Mouse (Mus musculus) lung, postnatal 4 days (tissue): ENCODE data around the gene Mical3.

Experiments used
- DNase-seq, 2 experiments: peaks; one replicate each; pipeline ENCODE4 v3.0.0; 2021

Mical3 gene

DNA sequence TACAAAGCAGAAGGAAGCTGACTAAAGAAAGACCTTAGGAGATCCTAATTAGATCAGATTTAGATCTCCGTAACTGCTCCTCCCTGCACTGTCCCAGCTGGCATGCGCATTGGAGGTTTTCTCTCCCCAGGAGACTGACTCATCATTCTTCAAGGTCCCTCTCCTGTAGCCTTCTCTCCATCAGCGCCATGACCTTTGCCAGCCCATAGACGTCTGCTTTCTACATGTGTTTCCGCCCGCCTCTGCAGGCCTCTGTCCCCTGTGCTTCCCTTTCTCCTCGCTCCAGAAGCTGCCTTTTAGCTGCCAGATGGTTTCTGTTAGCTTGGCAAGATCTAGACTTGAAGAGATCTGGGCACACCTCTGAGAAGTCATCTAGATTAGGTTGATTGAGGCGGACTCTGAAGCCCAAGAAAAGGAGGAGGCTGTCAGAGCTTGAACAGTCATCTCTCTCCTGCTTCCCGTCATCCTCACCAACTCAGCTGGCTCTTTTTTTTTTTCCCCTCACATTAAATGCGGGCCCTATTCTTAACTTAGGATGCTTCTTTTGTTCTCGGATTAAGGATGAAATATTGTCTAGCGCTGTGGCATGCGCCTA, 14.3 kb upstream of the Mical3 start:
- DNase-seq: no peak

DNA sequence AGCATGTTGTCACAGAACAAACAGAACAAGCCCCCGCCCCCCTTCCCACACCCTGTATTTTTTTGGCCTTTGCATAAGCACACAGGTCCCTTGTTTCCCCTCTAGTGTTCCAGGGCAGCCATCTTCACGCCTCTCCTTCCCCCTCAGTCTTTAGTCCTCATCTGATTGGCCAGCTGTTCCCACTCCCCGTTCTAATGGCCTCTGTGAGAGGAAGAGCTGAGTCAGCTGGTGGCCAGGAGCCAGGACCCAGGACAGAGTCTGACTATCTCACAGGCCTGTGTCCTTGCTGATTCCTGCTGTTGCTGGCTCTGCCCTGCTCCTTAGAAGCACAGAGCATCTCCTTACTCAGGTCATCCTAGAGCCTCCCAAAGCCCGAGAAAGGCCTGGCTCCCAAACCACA, 13.3 kb upstream of the Mical3 start:
- peak; percentile 56 to 84 for DNase-seq

GRCm38 (mm10) chr6:121143439-121143838, 12.6 kb upstream of the Mical3 start:
- peak in 1 of 2 experiments; percentile 53 for DNase-seq

GRCm38 (mm10) chr6:121142298-121142697, 11.5 kb upstream of the Mical3 start:
- DNase-seq: no peak

DNA sequence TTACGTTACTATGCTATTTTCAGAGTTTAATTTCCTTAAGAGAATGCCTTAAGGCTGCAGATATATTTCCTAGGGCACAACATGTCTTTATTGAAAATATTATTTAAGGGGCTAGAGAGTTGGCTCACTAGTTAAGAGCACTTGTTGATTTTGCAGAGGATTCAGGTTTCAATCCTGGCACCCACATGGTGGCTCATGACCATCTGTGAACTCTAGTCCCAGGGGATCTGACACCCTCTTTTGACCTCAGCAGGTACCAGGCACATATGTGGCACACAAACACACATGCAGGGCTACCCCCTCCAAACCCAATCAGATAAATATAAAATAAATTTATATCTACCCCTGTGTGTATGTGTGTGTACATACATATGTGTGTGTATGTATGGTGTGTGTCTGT, 8.5 kb upstream of the Mical3 start:
- DNase-seq: no peak

DNA sequence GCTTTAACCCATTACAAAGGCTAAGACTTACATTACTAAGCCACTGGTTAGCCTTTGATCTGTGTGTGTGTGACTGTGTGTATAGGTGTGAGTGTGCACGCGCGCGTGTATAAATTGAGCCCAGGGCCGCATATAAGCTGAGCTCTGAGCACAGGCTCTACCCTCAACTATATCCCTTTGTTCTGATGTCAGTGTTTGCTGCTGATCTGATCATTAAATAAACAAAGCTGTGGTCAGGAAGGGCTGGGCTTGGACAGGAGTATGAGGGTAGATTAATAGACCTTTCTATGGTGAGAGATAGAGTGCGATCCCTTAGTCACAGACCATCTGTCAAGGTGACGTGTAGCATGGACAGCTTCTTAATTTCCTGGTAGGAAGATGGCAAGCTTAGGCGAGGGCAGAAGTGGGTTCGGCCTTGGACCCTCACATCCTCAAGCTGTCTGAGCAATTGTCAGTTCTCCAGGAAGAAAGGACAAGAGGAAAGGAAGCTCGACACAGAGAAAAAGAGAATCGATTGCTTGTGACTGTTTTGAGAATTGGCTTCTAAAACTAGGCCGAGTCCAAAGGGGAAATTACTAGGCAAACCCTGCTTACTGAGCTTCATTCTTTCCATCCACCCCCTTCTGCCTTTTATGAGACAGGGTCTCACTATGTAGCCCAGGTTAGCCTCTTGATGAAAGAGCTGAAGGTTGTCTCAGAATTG, 7.7 kb upstream of the Mical3 start:
- DNase-seq: no peak

DNA sequence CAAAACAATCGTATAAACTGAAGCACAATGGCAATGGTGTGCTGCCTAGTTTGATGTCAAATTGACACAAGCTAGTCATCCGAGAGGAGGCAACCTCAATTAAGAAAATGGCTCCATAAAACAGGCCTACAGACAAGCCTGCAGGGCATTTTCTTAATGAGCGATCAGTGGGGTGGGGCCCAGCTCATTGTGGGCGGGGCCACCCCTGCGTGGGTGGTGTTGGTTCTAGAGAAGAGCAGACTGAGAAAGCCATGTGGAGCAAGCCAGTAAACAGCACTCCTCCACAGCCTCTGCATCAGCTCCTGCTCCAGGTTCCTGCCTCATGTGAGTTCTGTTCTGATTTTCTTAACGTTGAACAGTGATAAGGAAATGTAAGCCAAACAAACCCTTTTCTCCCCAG, 6.4 kb upstream of the Mical3 start:
- DNase-seq: no peak

GRCm38 (mm10) chr6:121134884-121135283, 4.1 kb upstream of the Mical3 start:
- no peak for DNase-seq

DNA sequence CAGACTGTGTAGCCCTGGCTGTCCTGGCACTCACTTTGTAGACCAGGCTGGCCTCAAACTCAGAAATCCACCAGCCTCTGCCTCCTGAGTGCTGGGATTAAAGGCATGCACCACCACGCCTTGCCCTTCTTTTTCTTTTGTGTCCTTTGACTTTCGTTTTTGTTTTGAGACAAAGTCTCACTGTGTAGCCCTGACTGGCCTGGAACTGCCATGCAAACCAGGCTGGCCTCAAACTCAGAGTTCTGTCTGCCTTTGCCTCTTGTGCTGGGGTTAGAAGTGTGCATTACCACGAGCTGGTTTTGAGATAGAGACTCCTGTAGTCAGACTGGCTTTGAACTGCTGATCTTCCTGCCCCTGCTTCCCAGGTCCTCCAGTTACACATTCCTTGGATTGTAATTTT, 3.5 kb upstream of the Mical3 start:
- DNase-seq: no peak

GRCm38 (mm10) chr6:121130039-121130705, 627 bp downstream of the Mical3 start:
- DNase-seq: peak; percentile 85 to 89

- DNase-seq: no peak
Observed at GRCm38 (mm10) chr6:121129506-121129905, 1.3 kb downstream of the Mical3 start.

GRCm38 (mm10) chr6:121128736-121129135, 2.1 kb downstream of the Mical3 start:
- no peak for DNase-seq

DNA sequence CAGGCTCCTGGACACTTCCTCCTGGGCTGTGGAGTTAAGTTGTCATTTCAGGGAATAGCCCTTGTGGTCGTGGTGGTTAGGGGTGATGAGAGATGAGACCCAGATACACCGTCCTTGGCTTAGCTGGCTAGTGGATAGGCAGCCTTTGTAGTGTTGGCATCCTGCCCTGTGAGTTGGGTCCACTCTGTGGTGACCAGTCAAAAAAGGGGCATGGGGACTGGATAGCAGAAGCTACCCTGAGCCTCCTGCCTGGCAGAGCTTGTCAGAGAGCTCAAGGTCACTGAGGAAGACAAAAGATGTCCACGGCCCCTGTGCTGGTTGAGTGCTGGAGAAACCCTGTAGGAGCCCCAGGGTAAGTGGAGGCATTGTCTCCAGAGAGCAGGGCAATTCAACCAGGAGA, 3.1 kb downstream of the Mical3 start:
- no peak for DNase-seq

DNA sequence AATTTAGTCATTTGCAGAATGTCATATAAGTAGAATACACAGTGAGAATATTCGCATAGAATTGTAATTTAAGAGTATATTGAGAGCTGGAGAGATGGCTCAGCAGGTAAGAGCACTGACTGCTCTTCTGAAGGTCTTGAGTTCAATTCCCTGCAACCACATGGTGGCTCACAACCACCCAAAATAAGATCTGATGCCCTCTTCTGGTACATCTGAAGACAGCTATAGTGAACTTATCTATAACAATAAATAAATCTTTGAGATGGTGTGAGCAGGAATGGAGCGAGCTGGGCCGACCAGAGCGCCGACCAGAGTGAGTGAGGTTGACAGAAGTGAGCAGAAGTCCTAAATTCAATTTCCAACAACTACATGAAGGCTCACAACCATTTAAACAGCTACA, 4.6 kb downstream of the Mical3 start:
- no peak for DNase-seq

DNA sequence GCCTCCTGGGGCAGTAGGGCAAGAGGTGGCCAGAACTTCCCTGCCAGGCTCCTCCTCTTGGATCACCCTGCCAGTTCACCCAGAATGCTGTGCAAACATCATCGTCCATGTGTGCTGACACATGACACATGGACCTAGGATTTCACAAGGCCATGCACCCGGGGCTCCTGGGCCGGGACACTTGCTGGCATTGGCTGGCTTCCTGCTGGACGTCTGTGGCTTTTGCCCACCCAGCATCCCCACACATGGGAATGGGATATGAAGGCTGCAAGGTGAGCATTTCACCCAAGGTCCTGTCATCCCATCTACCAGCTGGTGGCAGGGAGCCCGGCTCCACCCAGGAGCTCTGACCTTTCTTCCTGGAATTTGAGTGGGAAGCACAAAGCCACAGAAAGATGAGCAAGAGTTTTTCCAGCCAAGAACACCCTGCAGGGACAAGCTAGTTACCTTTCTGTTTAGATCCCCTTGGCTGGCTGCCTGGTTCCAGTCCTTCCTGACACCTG, 8.0 kb downstream of the Mical3 start:
- DNase-seq: peak; percentile 48 to 64

DNA sequence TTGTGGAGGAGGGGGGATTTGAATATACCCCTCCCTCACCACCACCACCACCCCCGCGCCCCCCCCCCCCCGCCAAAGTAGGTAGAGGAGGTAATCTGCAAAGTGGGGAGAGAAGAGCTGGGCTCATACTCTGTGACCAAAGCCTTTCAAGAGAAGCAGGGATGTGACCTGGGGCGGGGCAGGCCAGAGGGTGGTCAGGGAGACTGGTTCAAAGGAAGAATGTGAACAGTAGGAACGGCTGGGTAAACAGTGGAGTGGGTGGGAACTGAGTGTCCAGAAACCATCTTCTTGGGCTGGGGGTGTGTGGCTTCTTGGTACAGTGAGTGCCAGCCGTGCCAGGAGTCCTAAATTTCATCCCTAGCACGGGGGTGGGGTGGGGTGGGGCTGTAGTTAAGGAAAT, 10.0 kb downstream of the Mical3 start:
- no peak for DNase-seq

DNA sequence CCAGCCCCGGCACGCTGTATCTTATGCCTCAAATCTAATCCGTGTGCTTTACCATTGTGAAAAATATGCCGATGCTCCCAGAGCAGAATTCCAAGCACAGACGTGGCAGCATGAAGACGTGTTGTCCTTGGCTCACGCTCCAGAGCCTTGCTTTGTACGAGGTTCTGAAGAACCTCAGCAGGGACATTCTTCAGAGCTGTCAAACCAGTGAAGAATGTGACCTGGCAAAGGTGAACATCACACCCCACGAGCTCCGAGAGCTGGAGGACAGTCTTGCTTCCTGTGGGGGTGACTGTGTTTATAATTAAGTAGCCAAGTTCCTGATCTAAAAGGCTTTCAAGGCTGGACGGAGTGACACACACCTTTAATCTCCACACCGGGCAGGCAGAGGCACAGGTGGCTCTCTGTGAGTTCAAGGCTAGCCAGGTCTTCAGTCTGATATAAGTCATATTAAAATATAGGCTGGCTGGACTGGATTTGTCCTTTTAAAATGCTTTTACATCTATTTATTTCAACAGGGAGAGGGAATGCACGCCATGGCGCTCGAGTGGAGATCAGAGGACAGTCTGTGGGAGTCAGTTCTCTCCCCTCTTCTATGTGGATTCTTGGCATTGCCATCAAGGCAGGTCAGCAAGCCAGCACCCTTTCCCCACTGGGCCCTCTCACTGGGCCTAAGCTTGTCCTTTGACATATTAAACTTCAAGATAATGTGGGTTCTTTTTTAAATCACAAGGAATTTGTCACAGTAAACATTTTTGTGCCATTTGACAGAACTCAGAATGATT, 12.6 kb downstream of the Mical3 start:
- no peak for DNase-seq

- DNase-seq: no peak
Observed at GRCm38 (mm10) chr6:121117142-121117541, 13.7 kb downstream of the Mical3 start.

DNA sequence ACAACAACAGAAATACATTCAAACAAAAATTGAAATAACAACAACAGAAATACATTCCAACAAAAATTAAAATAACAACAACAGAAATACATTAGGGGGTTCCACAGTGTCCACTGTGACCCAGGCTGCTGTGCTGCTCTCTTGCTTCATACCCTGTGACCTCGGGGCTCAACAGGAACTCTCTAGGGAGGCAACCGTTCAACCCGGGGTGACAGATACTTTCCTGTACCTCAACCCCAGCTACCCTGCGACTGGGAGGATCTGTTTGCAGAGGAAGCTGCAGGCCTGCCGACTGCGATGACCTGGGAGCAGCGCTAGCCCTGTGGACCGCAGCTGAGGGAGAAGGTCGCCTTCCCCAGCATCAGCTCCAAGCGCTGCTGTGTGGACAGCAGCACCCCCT, 14.4 kb downstream of the Mical3 start:
- no peak for DNase-seq

- peak in 1 of 2 experiments; percentile 63 for DNase-seq
Observed at GRCm38 (mm10) chr6:121111448-121112055, 19.2 kb downstream of the Mical3 start.

DNA sequence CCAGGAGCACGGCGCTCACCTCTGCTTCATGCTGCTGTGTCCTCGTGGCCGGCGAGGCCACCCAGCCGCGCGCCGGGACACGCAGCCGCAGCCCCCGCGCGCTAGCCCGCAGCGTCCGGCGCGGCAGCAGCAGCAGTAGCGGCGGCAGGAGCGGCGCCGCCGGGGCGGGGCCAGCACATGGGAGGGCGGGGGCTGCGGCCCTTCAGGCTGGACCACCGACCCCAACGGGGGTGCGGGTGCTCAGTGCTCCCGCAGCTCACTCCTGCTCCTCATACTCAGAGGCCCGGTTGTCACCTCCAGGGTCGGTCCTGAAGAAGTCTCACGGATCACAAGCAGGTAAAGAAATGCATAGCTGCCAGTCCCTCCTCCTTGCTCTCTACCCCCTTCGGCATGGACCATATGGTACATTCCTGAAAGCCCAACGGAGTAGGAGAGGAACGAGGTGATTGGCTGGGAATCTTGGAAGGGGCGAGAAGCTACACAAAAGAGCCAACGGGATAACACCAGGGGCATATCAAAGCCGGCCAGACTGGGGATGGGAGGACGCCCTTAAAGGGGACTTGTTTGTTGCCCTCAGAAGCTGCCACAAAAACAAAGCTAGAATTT, 20.7 kb downstream of the Mical3 start:
- DNase-seq: peak; percentile 90 to 92
